Mouse (Mus musculus) thymus, adult 2 months (tissue): Measurements from ENCODE around the gene Agt.

ENCODE experiments used
- CTCF ChIP-seq: fragments of 200-500 bp; IDR thresholded peaks from 2 replicates; pipeline ENCODE4 v1.5.1; 2012; ENCODE audit warnings: mild to moderate bottlenecking, control low read depth, low read length, moderate library complexity, borderline replicate concordance; ENCODE audit not compliant: control insufficient read depth, poor library complexity, insufficient read depth; ENCODE audit errors: extremely low read depth
- POLR2A ChIP-seq: fragments of 200-500 bp; IDR thresholded peaks from 2 replicates; pipeline ENCODE4 v1.6.1; 2012; ENCODE audit warnings: mild to moderate bottlenecking, low read length, control low read depth, moderate library complexity; ENCODE audit not compliant: control insufficient read depth, poor library complexity, insufficient read depth; ENCODE audit errors: extremely low read depth

GRCm38 (mm10) chr8:124585718-124586425 is 16.4 kb upstream of the Agt start:
- TF ChIP-seq CTCF (no peak), POLR2A (no peak)
